Mouse (Mus musculus) testis, adult 2 months (tissue): ENCODE measurements around the gene Rps10. TPM values are rescaled to one million over a fixed set of nuclear protein-coding genes. Genes with fewer than 3 reads are reported as not detected.

Experiments used
- H3K27ac ChIP-seq: fragments of 200-500 bp; 2 replicates; pipeline ENCODE4 v1.5.1; 2012; ENCODE audit warnings: low read depth, low read length; ENCODE audit not compliant: control insufficient read depth, insufficient read depth
- H3K27me3 ChIP-seq: fragments of 200-500 bp; 2 replicates; pipeline ENCODE4 v1.6.1; 2012; ENCODE audit warnings: mild to moderate bottlenecking, low read length, moderate library complexity; ENCODE audit not compliant: control insufficient read depth, insufficient read depth
- H3K36me3 ChIP-seq: fragments of 200-500 bp; 2 replicates; pipeline ENCODE4 v1.6.1; 2012; ENCODE audit warnings: mild to moderate bottlenecking, low read length; ENCODE audit not compliant: control insufficient read depth, insufficient read depth
- H3K4me1 ChIP-seq: fragments of 200-500 bp; 2 replicates; pipeline ENCODE4 v1.6.1; 2012; ENCODE audit warnings: low read length; ENCODE audit not compliant: control insufficient read depth, insufficient read depth
- H3K4me3 ChIP-seq: fragments of 200-500 bp; 2 replicates; pipeline ENCODE4 v1.5.1; 2012; ENCODE audit warnings: low read depth, mild to moderate bottlenecking, low read length, moderate library complexity, mixed read lengths; ENCODE audit not compliant: control insufficient read depth
- CTCF ChIP-seq: fragments of 200-500 bp; IDR thresholded peaks from 2 replicates; pipeline ENCODE4 v1.5.1; 2012; ENCODE audit warnings: low read depth, mild to moderate bottlenecking, inconsistent platforms, low read length, moderate library complexity; ENCODE audit not compliant: control insufficient read depth, insufficient read depth, insufficient replicate concordance
- POLR2A ChIP-seq: fragments of 200-500 bp; IDR thresholded peaks from 2 replicates; pipeline ENCODE4 v1.6.1; 2012; ENCODE audit warnings: low read depth, mild to moderate bottlenecking, inconsistent platforms, low read length, moderate library complexity; ENCODE audit not compliant: control insufficient read depth
- polyA plus RNA-seq: library from polyadenylated mRNA; depleted of rRNA; stranded (reverse); fragments of >200 nt; gene quantifications from 2 replicates; pipeline ENCODE4 v1.2.3, GENCODE M21; 2012

Gene Rps10
- polyA plus RNA-seq, 1 experiment: 262 TPM

GRCm38 (mm10) chr17:27600286-27600685 is 36.2 kb downstream of the Rps10 start:
- Histone ChIP-seq H3K36me3 (no peaks in the 10 kb centered on the region), H3K4me3 (no peak overlapping the region), H3K27me3 (no peaks in the 10 kb centered on the region), H3K4me1 (no peaks in the 10 kb centered on the region), H3K27ac (no peak overlapping the region)
- TF ChIP-seq CTCF (no peak), POLR2A (no peak)

- H3K27me3 ChIP-seq: no peaks in the 10 kb centered on the region
- H3K36me3 ChIP-seq: peaks cover 1% of the 10 kb centered on the region; the same call in 1 of the 2 replicates
- peak overlapping the region; percentile 10; the same call in 1 of the 2 replicates for H3K27ac ChIP-seq
- TF ChIP-seq POLR2A (no peak), CTCF (no peak)
- H3K4me3 ChIP-seq: no peak overlapping the region
- H3K4me1 ChIP-seq: no peaks in the 10 kb centered on the region
These were observed 39.9 kb downstream of the Rps10 start for GRCm38 (mm10) chr17:27596376-27597190.

- Histone ChIP-seq H3K4me3 (no peak overlapping the region), H3K27ac (peak overlapping the region; percentile 10; the same call in 1 of the 2 replicates), H3K4me1 (no peaks in the 10 kb centered on the region), H3K36me3 (peaks cover 1% of the 10 kb centered on the region), H3K27me3 (no peaks in the 10 kb centered on the region)
- TF ChIP-seq CTCF: no peak
- no peak for TF ChIP-seq POLR2A
These were observed 40.7 kb downstream of the Rps10 start for GRCm38 (mm10) chr17:27595659-27596375.

GRCm38 (mm10) chr17:27592565-27592910 is 43.9 kb downstream of the Rps10 start:
- TF ChIP-seq POLR2A: no peak
- no peak for TF ChIP-seq CTCF
- Histone ChIP-seq H3K36me3 (peaks cover 1% of the 10 kb centered on the region), H3K27ac (no peak overlapping the region), H3K4me3 (no peak overlapping the region), H3K27me3 (no peaks in the 10 kb centered on the region), H3K4me1 (peaks cover 2% of the 10 kb centered on the region; the same call in 1 of the 2 replicates)

GRCm38 (mm10) chr17:27591826-27592564 is 44.5 kb downstream of the Rps10 start:
- TF ChIP-seq POLR2A (no peak), CTCF (no peak)
- no peak overlapping the region for H3K27ac ChIP-seq
- no peak overlapping the region for H3K4me3 ChIP-seq
- peaks cover 1% of the 10 kb centered on the region for H3K36me3 ChIP-seq
- H3K27me3 ChIP-seq: no peaks in the 10 kb centered on the region
- H3K4me1 ChIP-seq: peaks cover 3% of the 10 kb centered on the region

- H3K4me3 ChIP-seq: no peak overlapping the region
- H3K27me3 ChIP-seq: no peaks in the 10 kb centered on the region
- no peak overlapping the region for H3K27ac ChIP-seq
- H3K36me3 ChIP-seq: no peaks in the 10 kb centered on the region; the same call in none of the 2 replicates
- TF ChIP-seq CTCF: no peak
- TF ChIP-seq POLR2A: no peak
- peaks cover 4% of the 10 kb centered on the region for H3K4me1 ChIP-seq
These were observed 48.2 kb downstream of the Rps10 start for GRCm38 (mm10) chr17:27588231-27588630.

- Histone ChIP-seq H3K4me1 (peaks cover 4% of the 10 kb centered on the region), H3K36me3 (no peaks in the 10 kb centered on the region; the same call in 1 of the 2 replicates), H3K27ac (no peak overlapping the region), H3K27me3 (no peaks in the 10 kb centered on the region), H3K4me3 (no peak overlapping the region)
- TF ChIP-seq POLR2A (no peak), CTCF (no peak)
These were observed 49.2 kb downstream of the Rps10 start for GRCm38 (mm10) chr17:27587252-27587651.
